Mouse (Mus musculus) cortical plate, adult 2 months (tissue): ENCODE measurements around the gene Bcas3. TPM values are rescaled to one million over a fixed set of nuclear protein-coding genes. Genes with fewer than 3 reads are reported as not detected.

Source experiments
- H3K27ac ChIP-seq: fragments of 200-500 bp; 2 replicates; pipeline ENCODE4 v1.5.1; 2012; ENCODE audit warnings: low read length, control low read depth, inconsistent platforms; ENCODE audit not compliant: insufficient read depth
- H3K4me1 ChIP-seq: fragments of 200-500 bp; 2 replicates; pipeline ENCODE4 v1.6.1; 2011; ENCODE audit warnings: low read length; ENCODE audit not compliant: control insufficient read depth, insufficient read depth
- H3K4me3 ChIP-seq: fragments of 200-500 bp; 2 replicates; pipeline ENCODE4 v1.5.1; 2011; ENCODE audit warnings: mild to moderate bottlenecking, low read length, control low read depth; ENCODE audit not compliant: insufficient read depth
- CTCF ChIP-seq: fragments of 200-500 bp; IDR thresholded peaks from 2 replicates; pipeline ENCODE4 v1.5.1; 2011; ENCODE audit warnings: mild to moderate bottlenecking, control low read depth, low read length; ENCODE audit not compliant: insufficient read depth; ENCODE audit errors: extremely low read depth
- POLR2A ChIP-seq: fragments of 200-500 bp; IDR thresholded peaks from 2 replicates; pipeline ENCODE4 v1.6.1; 2011; ENCODE audit warnings: mild to moderate bottlenecking, low read length, control low read depth; ENCODE audit not compliant: insufficient read depth; ENCODE audit errors: extremely low read depth
- polyA plus RNA-seq: library from polyadenylated mRNA; depleted of rRNA; stranded (reverse); fragments of >200 nt; gene quantifications from 2 replicates; pipeline ENCODE4 v1.2.3, GENCODE M21; 2012

Gene Bcas3
- polyA plus RNA-seq, 1 experiment, result 47.1 TPM

DNA sequence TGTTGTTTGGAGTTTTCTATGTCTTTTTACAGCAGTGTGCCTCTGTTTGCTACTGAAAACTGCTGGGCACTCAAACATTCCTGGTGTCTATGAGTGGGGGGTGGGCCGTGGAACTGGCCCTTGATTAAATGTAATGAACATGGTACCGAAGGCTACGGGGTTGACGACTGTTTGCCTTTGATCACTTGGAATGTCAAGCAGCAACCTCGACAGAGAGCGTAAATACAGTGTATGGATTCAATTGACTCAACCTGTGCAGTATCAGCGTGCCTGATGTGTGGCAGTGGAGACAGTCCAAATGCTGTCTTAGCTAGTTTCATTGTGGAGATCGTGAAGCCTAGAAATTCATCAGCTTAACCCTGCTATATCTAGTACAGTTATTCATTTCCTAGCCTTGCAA, 231.1 kb downstream of the Bcas3 start:
- Histone ChIP-seq H3K4me3 (no peak overlapping the region), H3K27ac (no peak overlapping the region), H3K4me1 (no peaks in the 10 kb centered on the region)
- TF ChIP-seq CTCF (no peak), POLR2A (no peak)

DNA sequence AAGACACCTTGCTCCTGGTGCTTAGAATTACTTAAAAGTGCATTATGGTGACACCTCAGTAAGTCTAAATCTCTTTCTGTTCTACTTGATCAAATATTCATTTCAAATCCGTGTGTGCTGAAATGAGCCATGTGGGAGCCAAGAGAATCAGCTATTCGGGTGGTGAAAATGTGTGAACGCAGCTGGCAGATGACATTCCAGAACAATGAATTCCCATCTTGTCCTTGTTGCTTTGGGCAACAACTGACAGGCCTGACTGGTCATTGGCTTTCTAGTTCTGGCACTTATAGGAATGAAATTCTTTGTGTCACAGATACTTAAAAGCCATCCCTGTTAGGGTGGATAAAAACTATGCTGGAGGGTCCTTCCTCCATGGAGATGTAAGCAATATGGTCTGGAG, 240.7 kb downstream of the Bcas3 start:
- H3K27ac ChIP-seq, result no peak overlapping the region
- no peak overlapping the region for H3K4me3 ChIP-seq
- H3K4me1 ChIP-seq, result no peaks in the 10 kb centered on the region
- TF ChIP-seq CTCF, result no peak
- TF ChIP-seq POLR2A, result no peak

GRCm38 (mm10) chr11:85599251-85599650, 246.3 kb downstream of the Bcas3 start:
- TF ChIP-seq POLR2A (no peak), CTCF (no peak)
- Histone ChIP-seq H3K27ac (no peak overlapping the region), H3K4me3 (no peak overlapping the region), H3K4me1 (no peaks in the 10 kb centered on the region)

GRCm38 (mm10) chr11:85603546-85604322, 250.8 kb downstream of the Bcas3 start:
- Histone ChIP-seq H3K4me1 (no peaks in the 10 kb centered on the region), H3K4me3 (no peak overlapping the region), H3K27ac (no peak overlapping the region)
- TF ChIP-seq CTCF, result no peak
- TF ChIP-seq POLR2A, result no peak

GRCm38 (mm10) chr11:85609303-85609940, 256.5 kb downstream of the Bcas3 start:
- no peak for TF ChIP-seq CTCF
- TF ChIP-seq POLR2A, result no peak
- Histone ChIP-seq H3K4me1 (0 out of 2 replicates have a peak, but pooled peaks cover 2% of the 10 kb centered on the region), H3K4me3 (no peak overlapping the region), H3K27ac (no peak overlapping the region)

GRCm38 (mm10) chr11:85613035-85613434, 260.1 kb downstream of the Bcas3 start:
- no peak overlapping the region for H3K27ac ChIP-seq
- no peak overlapping the region for H3K4me3 ChIP-seq
- TF ChIP-seq CTCF, result no peak
- TF ChIP-seq POLR2A, result no peak
- peaks cover 2% of the 10 kb centered on the region; the same call in 1 of the 2 replicates for H3K4me1 ChIP-seq

DNA sequence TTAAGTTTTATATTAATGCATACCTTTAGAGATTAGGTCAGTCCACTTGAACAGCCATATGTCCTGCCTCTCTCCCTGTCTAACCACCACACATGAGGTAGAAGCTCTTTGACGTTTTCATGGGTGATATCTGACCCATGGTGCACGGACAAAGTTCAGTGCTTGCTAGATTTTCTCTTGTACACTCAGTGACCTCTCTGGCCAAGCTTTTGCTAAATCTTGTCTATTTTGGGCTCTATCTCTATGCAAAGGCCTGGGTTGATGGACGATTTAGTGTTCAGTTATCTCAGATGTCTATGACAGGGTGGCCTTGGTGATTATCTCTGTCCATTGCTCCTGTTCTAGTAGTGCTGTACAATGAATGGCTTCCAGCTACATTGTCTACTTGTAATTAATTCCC, 260.6 kb downstream of the Bcas3 start:
- Histone ChIP-seq H3K4me3 (no peak overlapping the region), H3K27ac (no peak overlapping the region), H3K4me1 (peaks cover 2% of the 10 kb centered on the region; the same call in 1 of the 2 replicates)
- TF ChIP-seq CTCF, result no peak
- no peak for TF ChIP-seq POLR2A

DNA sequence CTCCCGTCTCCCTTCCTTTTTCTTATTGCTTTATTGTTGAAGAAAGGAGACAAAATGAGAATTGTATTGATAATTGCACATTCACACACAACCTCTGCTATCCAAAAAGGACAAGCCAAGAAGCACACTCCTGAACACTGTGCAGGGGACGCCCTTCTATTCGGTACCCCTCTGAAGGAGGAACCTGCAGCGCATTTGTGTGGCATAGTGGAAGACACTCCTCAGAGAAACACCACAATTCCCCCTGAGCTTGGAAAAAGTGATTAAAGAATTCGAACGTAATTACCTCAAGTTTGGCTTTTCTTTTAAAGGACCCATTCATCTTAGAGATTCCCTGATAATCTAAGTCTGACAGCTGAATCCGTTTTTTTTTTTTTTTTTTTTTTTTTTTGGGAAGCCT, 261.5 kb downstream of the Bcas3 start:
- TF ChIP-seq CTCF (no peak), POLR2A (no peak)
- H3K4me1 ChIP-seq, result peaks cover under 1% of the 10 kb centered on the region; the same call in 1 of the 2 replicates
- no peak overlapping the region for H3K4me3 ChIP-seq
- H3K27ac ChIP-seq, result no peak overlapping the region

DNA sequence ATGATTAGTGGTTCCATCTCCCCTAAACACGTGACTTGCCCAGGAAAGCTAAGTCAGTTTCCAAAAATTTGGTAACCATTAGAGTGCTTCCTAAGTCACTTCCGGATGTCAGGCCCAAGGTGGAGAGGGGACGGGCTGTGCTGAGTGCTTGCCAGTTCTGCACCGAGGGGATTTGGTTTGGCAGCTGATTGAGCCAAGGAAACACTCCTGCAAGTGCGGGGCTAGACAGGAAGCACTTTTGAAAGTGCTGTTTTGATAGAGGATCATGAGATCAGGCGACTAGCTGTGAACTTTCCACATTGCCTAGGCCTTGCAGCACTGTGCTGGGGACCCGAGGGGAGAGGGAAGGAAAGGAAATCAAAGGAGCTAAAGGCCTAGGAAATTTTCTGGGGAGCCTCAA, 262.5 kb downstream of the Bcas3 start:
- H3K27ac ChIP-seq, result no peak overlapping the region
- no peak overlapping the region for H3K4me3 ChIP-seq
- TF ChIP-seq POLR2A, result no peak
- no peak for TF ChIP-seq CTCF
- H3K4me1 ChIP-seq, result no peaks in the 10 kb centered on the region; the same call in 1 of the 2 replicates

DNA sequence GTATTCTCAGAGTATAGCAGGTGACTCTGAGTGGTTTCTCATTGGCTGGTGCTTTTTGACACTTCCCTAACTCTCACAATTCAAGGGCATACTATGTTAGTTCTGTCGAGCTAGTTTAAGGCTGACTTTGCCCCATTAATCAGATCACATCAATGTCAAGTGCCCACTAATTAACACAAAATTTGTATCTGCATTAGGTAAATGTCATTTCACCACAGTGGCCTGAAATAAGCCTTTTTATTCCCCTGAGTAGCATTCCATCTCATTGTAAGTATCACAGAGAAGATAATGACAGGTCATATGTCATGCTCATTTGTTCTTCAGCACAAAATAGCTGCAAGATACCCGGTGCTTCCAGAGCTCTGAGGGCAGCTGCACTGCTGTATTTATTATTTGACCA, 268.5 kb downstream of the Bcas3 start:
- TF ChIP-seq POLR2A (no peak), CTCF (no peak)
- no peak overlapping the region for H3K4me3 ChIP-seq
- no peak overlapping the region for H3K27ac ChIP-seq
- H3K4me1 ChIP-seq, result peaks cover 2% of the 10 kb centered on the region; the same call in 1 of the 2 replicates
